Mouse (Mus musculus) layer of hippocampus, adult 2 months (tissue): ENCODE results near the gene Atp11b. TPM values are rescaled to one million over a fixed set of nuclear protein-coding genes. Genes with fewer than 3 reads are reported as not detected.

Source experiments
- DNase-seq, 2 experiments: peaks; one replicate each; pipeline ENCODE4 v3.0.0; 2022; ENCODE audit warnings: low spot score in 2 of 2
- H3K27ac ChIP-seq: fragments of 200-600 bp; 2 replicates; pipeline ENCODE4 v1.8.1; 2022
- H3K4me3 ChIP-seq: fragments of 200-600 bp; 2 replicates; pipeline ENCODE4 v1.8.1; 2022; ENCODE audit warnings: mild to moderate bottlenecking
- CTCF ChIP-seq: fragments of 200-600 bp; conservative IDR thresholded peaks from 2 replicates; pipeline ENCODE4 v1.8.1; 2022; ENCODE audit warnings: antibody characterized with exemption, mild to moderate bottlenecking, moderate library complexity
- total RNA-seq, 2 experiments: library from RNA; stranded (reverse); gene quantifications; 2 replicates each; pipeline ENCODE4 v1.2.3; 2021

The Atp11b gene
- total RNA-seq, 2 experiments from 2014 or later: 89.9 to 91.9 TPM

- Histone ChIP-seq H3K27ac (no peak overlapping the region), H3K4me3 (no peak overlapping the region)
- TF ChIP-seq CTCF: no peak
- no peak for DNase-seq
Measured at GRCm38 (mm10) chr3:35732778-35733147, 21.1 kb upstream of the Atp11b start.

DNA sequence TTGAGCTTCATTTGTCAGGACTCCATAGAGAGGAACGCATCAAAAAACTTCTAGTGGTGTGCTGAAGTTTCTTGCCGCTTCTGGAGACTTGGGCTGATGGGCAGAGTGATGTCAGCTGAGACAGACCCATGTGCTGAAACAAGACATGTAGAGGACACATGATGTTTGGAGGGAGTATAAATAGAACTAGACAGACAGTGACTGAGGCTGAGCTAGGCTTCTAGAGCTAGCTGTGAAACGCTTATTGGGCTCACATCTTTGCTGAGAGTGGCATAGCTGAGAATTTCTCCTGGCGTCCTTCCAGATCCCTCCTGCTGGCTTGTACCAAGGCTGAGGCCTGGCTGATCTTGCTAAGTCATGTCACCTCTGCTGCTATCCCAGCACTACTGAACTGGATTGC lies 19.4 kb upstream of the Atp11b start:
- no peak overlapping the region for H3K4me3 ChIP-seq
- no peak for DNase-seq
- no peak overlapping the region for H3K27ac ChIP-seq
- no peak for TF ChIP-seq CTCF

- no peak for DNase-seq
- no peak overlapping the region for H3K4me3 ChIP-seq
- H3K27ac ChIP-seq: no peak overlapping the region
- no peak for TF ChIP-seq CTCF
Measured at GRCm38 (mm10) chr3:35738071-35738470, 15.8 kb upstream of the Atp11b start.

DNA sequence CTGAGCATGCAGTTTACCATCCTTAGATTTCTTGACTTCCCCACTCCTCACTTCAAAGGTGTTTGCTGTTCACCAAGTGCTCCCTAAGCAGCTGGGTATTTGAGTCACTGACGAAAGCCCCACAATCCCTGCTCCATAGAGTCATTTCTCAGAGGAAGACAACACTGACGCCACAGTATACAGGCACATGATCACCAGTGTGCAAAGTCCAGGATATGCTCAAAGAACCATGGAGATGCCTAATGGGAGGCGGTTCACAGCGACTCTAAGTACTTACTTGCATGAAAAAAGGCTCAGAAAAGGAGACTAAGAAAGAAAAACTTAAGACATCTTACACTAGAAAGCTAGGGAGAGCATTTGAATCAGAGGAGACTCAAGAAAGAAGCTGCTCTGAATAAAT lies 8.9 kb upstream of the Atp11b start:
- DNase-seq: no peak
- no peak for TF ChIP-seq CTCF

GRCm38 (mm10) chr3:35746840-35747456 lies 7.0 kb upstream of the Atp11b start:
- no peak overlapping the region for H3K4me3 ChIP-seq
- DNase-seq: no peak
- no peak overlapping the region for H3K27ac ChIP-seq
- TF ChIP-seq CTCF: no peak

More for the DNA sequence above, 8.9 kb upstream of the Atp11b start:
- Histone ChIP-seq H3K4me3 (no peak overlapping the region), H3K27ac (no peak overlapping the region)

DNA sequence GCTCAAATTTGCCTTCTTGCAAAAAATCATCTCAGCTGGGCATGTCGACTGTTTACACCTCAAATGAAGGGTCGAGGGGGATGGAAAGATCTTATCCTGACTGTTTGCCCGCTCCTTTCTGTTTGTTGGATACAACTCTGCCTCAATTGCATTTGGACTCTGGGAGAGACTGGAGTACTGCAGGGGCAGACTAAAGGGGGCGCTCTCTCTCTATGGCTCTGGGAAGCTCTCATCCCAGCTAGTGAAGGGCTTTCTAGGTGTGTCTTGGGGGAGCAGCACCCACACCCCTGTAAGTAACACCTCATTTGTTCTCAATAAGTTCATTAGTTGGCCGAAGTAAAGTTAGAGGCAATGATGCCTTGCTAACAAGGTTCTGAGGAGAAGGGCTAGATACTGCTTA lies 3.6 kb upstream of the Atp11b start:
- Histone ChIP-seq H3K4me3 (no peak overlapping the region), H3K27ac (no peak overlapping the region)
- peak; percentile 57 for TF ChIP-seq CTCF
- DNase-seq: no peak

- Histone ChIP-seq H3K4me3 (no peak overlapping the region), H3K27ac (no peak overlapping the region)
- no peak for DNase-seq
- TF ChIP-seq CTCF: no peak
Measured at GRCm38 (mm10) chr3:35751724-35752123, 2.2 kb upstream of the Atp11b start.

DNA sequence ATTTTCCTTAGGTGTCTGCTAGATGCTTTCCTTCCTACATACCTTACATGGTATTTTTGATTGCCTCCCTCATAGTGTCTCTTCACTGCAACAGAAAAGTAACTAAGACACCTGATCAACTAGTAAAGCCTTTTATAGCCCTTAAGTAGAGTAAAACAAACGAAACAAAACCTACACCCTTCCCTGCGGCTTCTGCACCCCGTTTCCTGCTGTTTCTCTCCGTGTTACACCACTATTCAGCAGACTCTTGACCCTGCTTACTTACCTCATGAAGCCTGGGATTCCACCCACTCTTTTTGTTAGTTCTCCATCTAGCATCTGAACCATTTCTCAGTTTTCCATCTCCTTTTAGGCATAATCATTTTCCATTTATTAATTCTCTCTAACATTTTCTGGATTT lies 8.8 kb downstream of the Atp11b start:
- DNase-seq: no peak
- Histone ChIP-seq H3K27ac (no peak overlapping the region), H3K4me3 (no peak overlapping the region)
- no peak for TF ChIP-seq CTCF

DNA sequence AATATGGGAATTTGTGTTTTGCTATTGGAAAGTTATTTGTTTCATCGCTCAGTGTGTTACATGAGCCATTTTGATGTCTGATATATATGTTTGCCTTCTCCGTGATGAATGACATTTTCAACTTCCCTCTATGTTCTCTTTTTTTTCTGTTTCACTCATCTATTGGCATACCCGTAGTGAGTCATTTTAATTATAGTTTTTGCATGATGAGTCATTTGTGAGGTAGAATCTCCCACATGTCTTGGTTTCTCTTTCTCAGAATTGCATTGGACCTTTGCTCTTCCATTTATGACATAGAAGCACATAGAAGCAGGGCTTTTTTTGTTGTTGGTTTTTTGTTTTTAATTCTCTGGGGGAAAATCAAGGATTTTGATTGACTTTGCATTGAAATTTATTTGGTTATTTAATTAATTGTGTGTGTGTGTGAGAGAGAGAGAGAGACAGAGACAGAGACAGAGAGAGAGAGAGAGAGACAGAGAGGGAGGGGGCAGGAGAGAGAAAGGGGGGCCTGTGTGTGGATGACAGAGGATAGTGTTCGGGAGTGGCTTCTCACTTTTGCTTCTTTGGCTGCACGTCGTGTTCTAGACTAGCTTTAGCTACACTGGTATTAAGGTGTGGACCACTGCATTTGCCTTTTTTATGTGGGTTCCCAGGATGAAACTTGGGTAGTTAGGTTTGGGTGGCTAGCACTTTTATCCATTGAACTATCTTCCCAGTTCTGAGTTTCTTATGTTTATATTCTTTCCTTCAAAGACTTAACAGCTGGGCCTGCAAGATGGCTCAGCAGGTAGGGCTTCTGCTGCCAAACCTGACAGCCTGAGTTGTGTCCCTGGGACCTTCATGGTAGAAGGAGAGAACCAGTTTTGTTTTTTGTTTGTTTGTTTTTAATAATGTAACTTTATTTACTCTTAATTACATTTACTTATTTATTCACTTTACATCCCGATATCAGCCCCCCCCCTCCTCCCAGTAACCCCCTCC lies 11.0 kb downstream of the Atp11b start:
- no peak for TF ChIP-seq CTCF
- no peak overlapping the region for H3K27ac ChIP-seq
- no peak for DNase-seq
- H3K4me3 ChIP-seq: no peak overlapping the region

GRCm38 (mm10) chr3:35779748-35780147 lies 25.8 kb downstream of the Atp11b start:
- no peak for DNase-seq
- TF ChIP-seq CTCF: no peak
- no peak overlapping the region for H3K4me3 ChIP-seq
- H3K27ac ChIP-seq: no peak overlapping the region

DNA sequence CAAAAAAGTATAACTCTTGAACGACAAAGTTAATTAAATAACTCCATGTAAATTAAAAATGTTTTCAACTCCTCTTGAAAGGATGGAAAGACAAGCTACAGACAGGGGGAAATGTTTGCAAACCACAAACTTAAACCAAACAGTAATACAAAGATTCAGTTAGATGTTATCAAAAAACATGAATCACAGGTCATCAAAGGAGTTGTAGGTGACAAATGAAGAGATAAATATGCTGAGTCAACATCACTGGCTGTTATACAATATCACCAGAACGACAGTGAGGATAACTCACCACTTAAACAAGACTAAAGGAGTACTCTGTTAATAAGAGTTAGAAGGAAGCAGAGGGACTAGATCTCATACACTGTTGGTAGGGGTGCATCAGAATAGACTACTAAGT lies 48.1 kb downstream of the Atp11b start:
- no peak for DNase-seq
- Histone ChIP-seq H3K4me3 (no peak overlapping the region), H3K27ac (no peak overlapping the region)
- no peak for TF ChIP-seq CTCF

DNA sequence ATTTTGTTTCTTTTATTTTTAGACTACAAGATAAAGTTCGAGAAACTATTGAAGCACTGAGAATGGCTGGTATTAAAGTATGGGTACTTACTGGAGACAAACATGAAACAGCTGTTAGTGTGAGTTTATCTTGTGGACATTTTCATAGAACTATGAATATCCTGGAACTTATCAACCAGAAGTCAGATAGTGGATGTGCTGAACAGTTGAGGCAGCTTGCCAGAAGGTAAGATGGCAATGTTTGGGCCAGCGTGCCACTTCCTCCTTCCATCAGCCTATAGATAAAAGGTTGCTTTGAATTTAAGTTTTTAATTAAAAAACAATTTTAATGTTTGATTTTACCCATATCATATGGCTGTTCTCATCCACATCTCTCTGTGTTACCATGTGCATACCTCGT lies 66.0 kb downstream of the Atp11b start:
- no peak overlapping the region for H3K27ac ChIP-seq
- DNase-seq: no peak
- no peak for TF ChIP-seq CTCF
- H3K4me3 ChIP-seq: no peak overlapping the region

DNA sequence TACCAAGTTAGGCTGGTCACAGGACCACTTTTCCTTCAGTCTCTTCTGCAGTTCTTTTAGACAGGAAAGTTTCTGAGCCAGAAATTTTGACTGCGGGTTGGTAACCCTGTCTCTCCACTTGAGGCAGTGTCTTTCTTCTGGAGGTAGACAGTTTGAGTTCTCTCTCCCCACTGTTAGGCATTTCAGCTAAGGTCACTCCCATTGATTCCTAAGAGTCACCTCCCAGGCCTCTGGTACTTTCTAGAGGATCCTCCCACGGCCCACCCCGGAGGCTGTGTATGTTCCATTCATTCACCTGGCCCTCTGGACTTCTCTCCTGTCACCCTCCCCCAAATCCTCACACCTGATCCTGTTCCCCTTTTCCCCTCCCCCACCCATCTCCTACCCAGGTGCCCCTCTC lies 68.1 kb downstream of the Atp11b start:
- TF ChIP-seq CTCF: no peak
- H3K27ac ChIP-seq: no peak overlapping the region
- DNase-seq: no peak
- no peak overlapping the region for H3K4me3 ChIP-seq

DNA sequence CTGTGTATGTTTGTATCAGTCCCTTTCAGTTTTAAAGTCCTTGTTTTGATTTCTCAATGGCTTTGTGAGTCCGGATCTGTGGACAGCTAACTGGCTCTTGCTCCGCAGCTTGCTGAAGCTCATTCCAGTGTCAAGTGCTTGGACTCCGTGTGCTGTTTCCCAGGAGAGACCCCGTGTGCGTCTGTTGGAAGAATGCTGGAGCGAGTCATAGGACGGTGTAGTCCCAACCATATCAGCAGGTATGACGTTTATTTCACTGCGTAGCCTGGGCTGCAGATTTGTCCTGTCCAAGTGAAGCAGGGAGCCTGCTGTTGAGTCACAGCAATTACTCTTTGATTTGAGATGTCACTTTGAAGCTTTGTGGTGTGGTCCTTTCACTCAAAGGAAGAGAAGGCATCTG lies 95.4 kb downstream of the Atp11b start:
- H3K4me3 ChIP-seq: no peak overlapping the region
- no peak overlapping the region for H3K27ac ChIP-seq
- TF ChIP-seq CTCF: no peak
- no peak for DNase-seq
